Mouse (Mus musculus): ENCODE data around the gene Bmpr2. TPM values are rescaled to one million over a fixed set of nuclear protein-coding genes. Genes with fewer than 3 reads are reported as not detected.

The Bmpr2 gene
- polyA plus RNA-seq, 1 experiment, result 146 TPM

DNA sequence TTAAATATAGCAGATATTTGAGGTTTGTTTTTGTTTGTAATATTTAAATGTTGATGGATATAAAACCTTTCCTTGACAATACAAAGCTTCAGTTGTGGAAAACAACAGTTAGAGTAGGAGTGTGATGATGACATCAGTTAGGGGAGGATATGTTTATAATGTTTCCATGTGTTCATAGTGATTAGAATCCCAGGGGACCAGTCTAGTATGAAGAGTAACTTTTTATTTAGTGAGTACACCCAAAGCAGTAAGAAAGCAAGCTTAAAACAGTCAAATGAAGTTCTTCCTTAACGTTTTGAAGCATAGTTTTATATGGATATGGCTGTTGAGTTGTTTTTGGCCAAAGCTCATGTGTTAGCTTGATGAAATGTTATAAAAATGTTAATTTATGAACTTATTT lies 17.9 kb downstream of the Bmpr2 start:
- Histone ChIP-seq H3K27ac (ENCODE audit: insufficient read depth, low read depth, low read length) (no peak overlapping the region), H3K4me1 (ENCODE audit: control insufficient read depth, insufficient read depth, low read length) (0 out of 2 replicates have a peak, but pooled peaks cover 2% of the 10 kb centered on the region), H3K4me3 (ENCODE audit: insufficient read depth, low read depth, low read length) (no peak overlapping the region)
- 61% methylated on average over 1 of the region's 1 CpGs for WGBS
- TF ChIP-seq CTCF (IDR thresholded peaks at IDR 0.05; ENCODE audit: insufficient read depth, low read depth, low read length) (no peak), POLR2A (IDR thresholded peaks at IDR 0.05; ENCODE audit: insufficient read depth, low read depth, low read length) (no peak)

DNA sequence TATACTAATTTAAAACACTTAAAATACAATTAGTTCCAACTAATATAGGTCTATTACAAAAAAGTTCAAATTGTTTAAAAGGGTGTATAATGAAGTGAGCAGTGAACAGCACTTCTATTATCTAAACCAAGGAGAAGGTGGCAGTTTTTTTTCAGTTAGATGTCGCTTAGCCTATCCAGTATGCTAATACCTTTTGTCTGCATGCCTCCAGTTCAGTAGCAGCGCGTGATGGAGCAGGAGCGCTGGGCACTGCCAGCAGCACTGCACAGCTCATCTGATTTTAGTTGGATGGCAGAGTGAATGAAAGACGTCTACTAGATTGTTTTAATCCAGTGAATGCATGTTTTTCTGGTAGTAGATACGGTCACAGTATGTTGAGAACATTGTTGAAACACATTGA lies 25.8 kb downstream of the Bmpr2 start:
- H3K4me3 ChIP-seq (ENCODE audit: insufficient read depth, low read depth, low read length), result no peak overlapping the region
- peak overlapping the region; percentile 25; the same call in 1 of the 2 replicates for H3K27ac ChIP-seq (ENCODE audit: insufficient read depth, low read depth, low read length)
- peaks cover 3% of the 10 kb centered on the region; the same call in 1 of the 2 replicates for H3K4me1 ChIP-seq (ENCODE audit: control insufficient read depth, insufficient read depth, low read length)
- 31% methylated on average over 6 of the region's 6 CpGs for WGBS
- TF ChIP-seq POLR2A (IDR thresholded peaks at IDR 0.05; ENCODE audit: insufficient read depth, low read depth, low read length) (no peak), CTCF (IDR thresholded peaks at IDR 0.05; ENCODE audit: insufficient read depth, low read depth, low read length) (no peak)

- H3K4me3 ChIP-seq (ENCODE audit: insufficient read depth, low read depth, low read length), result no peak overlapping the region
- H3K4me1 ChIP-seq (ENCODE audit: control insufficient read depth, insufficient read depth, low read length), result peaks cover 3% of the 10 kb centered on the region; the same call in 1 of the 2 replicates
- no peak for TF ChIP-seq POLR2A (IDR thresholded peaks at IDR 0.05; ENCODE audit: insufficient read depth, low read depth, low read length)
- TF ChIP-seq CTCF (IDR thresholded peaks at IDR 0.05; ENCODE audit: insufficient read depth, low read depth, low read length), result no peak
- no peak overlapping the region for H3K27ac ChIP-seq (ENCODE audit: insufficient read depth, low read depth, low read length)
- 42% methylated on average over 5 of the region's 5 CpGs for WGBS
Measured at GRCm38 (mm10) chr1:59789741-59790140, 26.5 kb downstream of the Bmpr2 start.

GRCm38 (mm10) chr1:59795336-59795735 lies 32.1 kb downstream of the Bmpr2 start:
- H3K27ac ChIP-seq (ENCODE audit: insufficient read depth, low read depth, low read length), result no peak overlapping the region
- WGBS, result 56% methylated on average over 1 of the region's 1 CpGs
- TF ChIP-seq CTCF (IDR thresholded peaks at IDR 0.05; ENCODE audit: insufficient read depth, low read depth, low read length) (no peak), POLR2A (IDR thresholded peaks at IDR 0.05; ENCODE audit: insufficient read depth, low read depth, low read length) (no peak)

GRCm38 (mm10) chr1:59797865-59798264 lies 34.7 kb downstream of the Bmpr2 start:
- TF ChIP-seq CTCF (IDR thresholded peaks at IDR 0.05; ENCODE audit: insufficient read depth, low read depth, low read length) (no peak), POLR2A (IDR thresholded peaks at IDR 0.05; ENCODE audit: insufficient read depth, low read depth, low read length) (no peak)
- WGBS, result 88% methylated on average over 2 of the region's 2 CpGs
- no peaks in the 10 kb centered on the region for H3K4me1 ChIP-seq (ENCODE audit: control insufficient read depth, insufficient read depth, low read length)
- no peak overlapping the region for H3K27ac ChIP-seq (ENCODE audit: insufficient read depth, low read depth, low read length)
- H3K4me3 ChIP-seq (ENCODE audit: insufficient read depth, low read depth, low read length), result no peak overlapping the region

More at GRCm38 (mm10) chr1:59795336-59795735, 32.1 kb downstream of the Bmpr2 start:
- no peak overlapping the region for H3K4me3 ChIP-seq (ENCODE audit: insufficient read depth, low read depth, low read length)
- H3K4me1 ChIP-seq (ENCODE audit: control insufficient read depth, insufficient read depth, low read length), result no peaks in the 10 kb centered on the region

DNA sequence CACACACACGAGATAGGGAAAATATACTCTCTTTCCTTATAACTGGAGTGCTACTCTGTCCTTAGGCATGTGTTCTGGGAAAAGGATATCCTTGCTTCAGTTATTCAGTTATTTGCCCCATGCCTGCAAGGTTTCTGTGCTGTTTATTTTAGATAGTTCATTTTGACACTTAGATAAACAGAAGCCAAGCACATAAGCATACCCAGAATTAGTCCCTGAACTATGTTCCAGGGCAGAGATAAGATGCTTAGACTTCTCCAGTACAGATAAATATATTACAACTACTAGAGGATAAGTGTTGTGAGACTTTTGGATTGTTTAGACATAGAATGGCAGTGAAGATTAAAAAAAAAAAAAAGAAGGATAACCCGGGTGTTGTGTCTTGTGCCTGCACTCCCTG lies 41.2 kb downstream of the Bmpr2 start:
- Histone ChIP-seq H3K27ac (ENCODE audit: insufficient read depth, low read depth, low read length) (no peak overlapping the region), H3K4me1 (ENCODE audit: control insufficient read depth, insufficient read depth, low read length) (no peaks in the 10 kb centered on the region), H3K4me3 (ENCODE audit: insufficient read depth, low read depth, low read length) (no peak overlapping the region)
- TF ChIP-seq CTCF (IDR thresholded peaks at IDR 0.05; ENCODE audit: insufficient read depth, low read depth, low read length), result no peak
- no peak for TF ChIP-seq POLR2A (IDR thresholded peaks at IDR 0.05; ENCODE audit: insufficient read depth, low read depth, low read length)
- 57% methylated on average over 2 of the region's 2 CpGs for WGBS

- Histone ChIP-seq H3K4me3 (ENCODE audit: insufficient read depth, low read depth, low read length) (no peak overlapping the region), H3K27ac (ENCODE audit: insufficient read depth, low read depth, low read length) (no peak overlapping the region), H3K4me1 (ENCODE audit: control insufficient read depth, insufficient read depth, low read length) (no peaks in the 10 kb centered on the region)
- TF ChIP-seq POLR2A (IDR thresholded peaks at IDR 0.05; ENCODE audit: insufficient read depth, low read depth, low read length) (no peak), CTCF (IDR thresholded peaks at IDR 0.05; ENCODE audit: insufficient read depth, low read depth, low read length) (no peak)
- WGBS, result 81% methylated on average over 2 of the region's 2 CpGs
Measured at GRCm38 (mm10) chr1:59809921-59810320, 46.7 kb downstream of the Bmpr2 start.

DNA sequence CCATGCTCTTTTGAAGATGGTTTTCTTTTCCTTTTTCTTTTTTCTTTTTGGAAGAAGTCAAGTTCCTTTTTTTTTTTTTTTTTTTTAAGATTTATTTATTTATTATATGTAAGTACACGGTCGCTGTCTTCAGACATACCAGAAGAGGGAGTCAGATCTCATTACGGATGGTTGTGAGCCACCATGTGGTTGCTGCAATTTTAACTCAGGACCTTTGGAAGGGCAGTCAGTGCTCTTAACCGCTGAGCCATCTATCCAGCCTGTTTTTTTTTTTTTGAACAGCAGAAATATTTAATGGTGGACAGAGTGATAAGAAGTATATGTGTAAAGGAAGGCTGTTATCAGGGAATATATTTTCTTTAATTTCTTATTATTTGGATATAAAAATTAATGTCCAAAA lies 49.6 kb downstream of the Bmpr2 start:
- 79% methylated on average over 4 of the region's 4 CpGs for WGBS
- Histone ChIP-seq H3K4me3 (ENCODE audit: insufficient read depth, low read depth, low read length) (no peak overlapping the region), H3K4me1 (ENCODE audit: control insufficient read depth, insufficient read depth, low read length) (no peaks in the 10 kb centered on the region), H3K27ac (ENCODE audit: insufficient read depth, low read depth, low read length) (no peak overlapping the region)
- TF ChIP-seq POLR2A (IDR thresholded peaks at IDR 0.05; ENCODE audit: insufficient read depth, low read depth, low read length), result no peak
- TF ChIP-seq CTCF (IDR thresholded peaks at IDR 0.05; ENCODE audit: insufficient read depth, low read depth, low read length), result no peak

GRCm38 (mm10) chr1:59825421-59825820 lies 62.2 kb downstream of the Bmpr2 start:
- TF ChIP-seq POLR2A (IDR thresholded peaks at IDR 0.05; ENCODE audit: insufficient read depth, low read depth, low read length) (no peak), CTCF (IDR thresholded peaks at IDR 0.05; ENCODE audit: insufficient read depth, low read depth, low read length) (no peak)
- no peak overlapping the region for H3K4me3 ChIP-seq (ENCODE audit: insufficient read depth, low read depth, low read length)
- H3K4me1 ChIP-seq (ENCODE audit: control insufficient read depth, insufficient read depth, low read length), result no peaks in the 10 kb centered on the region
- H3K27ac ChIP-seq (ENCODE audit: insufficient read depth, low read depth, low read length), result no peak overlapping the region

GRCm38 (mm10) chr1:59826583-59826982 lies 63.4 kb downstream of the Bmpr2 start:
- Histone ChIP-seq H3K27ac (ENCODE audit: insufficient read depth, low read depth, low read length) (no peak overlapping the region), H3K4me1 (ENCODE audit: control insufficient read depth, insufficient read depth, low read length) (no peaks in the 10 kb centered on the region), H3K4me3 (ENCODE audit: insufficient read depth, low read depth, low read length) (no peak overlapping the region)
- WGBS, result 74% methylated on average over 8 of the region's 8 CpGs
- TF ChIP-seq POLR2A (IDR thresholded peaks at IDR 0.05; ENCODE audit: insufficient read depth, low read depth, low read length) (no peak), CTCF (IDR thresholded peaks at IDR 0.05; ENCODE audit: insufficient read depth, low read depth, low read length) (no peak)
